In the genomic region with DNA sequence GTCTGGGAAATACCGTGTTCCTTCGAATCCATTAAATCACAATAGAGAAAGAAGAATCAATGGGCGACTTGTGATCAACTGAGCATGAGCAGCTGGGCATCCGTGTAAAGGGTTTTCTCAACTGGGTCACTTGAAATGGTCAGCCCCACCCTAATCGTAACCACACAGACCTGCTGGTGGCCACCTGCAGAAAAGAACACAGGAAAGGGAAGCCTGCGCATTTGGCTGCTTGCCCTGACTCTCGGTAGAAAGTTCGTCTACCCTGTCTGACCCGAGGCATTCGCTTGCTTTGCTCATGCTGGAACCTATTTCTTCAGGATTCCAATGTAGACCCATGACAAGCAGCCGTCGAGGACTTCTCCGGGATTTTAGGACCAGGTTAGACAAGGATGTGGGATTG, we compare ENCODE assay signal across 17 mouse cellular contexts. TPM values are rescaled to one million over a fixed set of nuclear protein-coding genes. Genes with fewer than 3 reads are reported as not detected.
A peak's percentile ranks its signal among the peaks of the same experiment; 100 is the strongest.
DNase-seq lines count a peak whose midpoint lies in the region; ATAC-seq and TF ChIP-seq lines count a peak whose summit lies in the region.
"Had no signal": no experiment of that assay in that cellular context is flagged by ENCODE, and none has a peak within 500 bp of the region (broad histone marks: within the 10 kb centered on the region; RNA-seq: fewer than 3 reads in every experiment).

No protein-coding gene starts in this region.

- WGBS in kidney, adult 2 months = 79% methylated on average over 13 of the region's 13 CpGs
- 86% methylated on average over 13 of the region's 13 CpGs for WGBS in kidney, embryonic 16.5 days
- 91% methylated on average over 13 of the region's 13 CpGs for WGBS in hindbrain, embryonic 11.5 days

- no peak overlapping the region for H3K4me3 ChIP-seq in kidney, adult 2 months (ENCODE audit: insufficient read depth, low read depth, low read length)
- H3K4me3 ChIP-seq in kidney, embryonic 16.5 days (ENCODE audit: low read length) = no peak overlapping the region
- peak overlapping the region; percentile 18; the same call in 1 of the 2 replicates for H3K4me3 ChIP-seq in testis, adult 2 months (ENCODE audit: control insufficient read depth, low read depth, low read length)
- H3K4me3 ChIP-seq in hindbrain, embryonic 11.5 days (ENCODE audit: low read depth, low read length) = no peak overlapping the region
- H3K4me3 ChIP-seq: forebrain, embryonic 15.5 days; heart, embryonic 12.5 days; intestine, embryonic 15.5 days had no signal

- no peak overlapping the region for H3K9ac ChIP-seq in kidney, embryonic 16.5 days (replicated peaks; ENCODE audit: low read length)
- H3K9ac ChIP-seq in hindbrain, embryonic 11.5 days (ENCODE audit: low read depth, low read length) = no peak overlapping the region
- H3K9ac ChIP-seq: forebrain, embryonic 15.5 days; heart, embryonic 12.5 days; hindbrain, embryonic 14.5 days; intestine, embryonic 15.5 days had no signal

- no peaks in the 10 kb centered on the region for H3K27me3 ChIP-seq in kidney, adult 2 months (replicated peaks; ENCODE audit: control insufficient read depth, insufficient read depth, low read length)
- H3K27me3 ChIP-seq in kidney, embryonic 16.5 days (ENCODE audit: insufficient read depth, low read length) = peaks cover 3% of the 10 kb centered on the region; the same call in 1 of the 2 replicates
- no peaks in the 10 kb centered on the region for H3K27me3 ChIP-seq in testis, adult 2 months (ENCODE audit: control insufficient read depth, insufficient read depth, low read length)
- H3K27me3 ChIP-seq in hindbrain, embryonic 11.5 days (ENCODE audit: control insufficient read depth, insufficient read depth, low read length) = no peaks in the 10 kb centered on the region
- H3K27me3 ChIP-seq: forebrain, embryonic 15.5 days; heart, embryonic 12.5 days; intestine, embryonic 15.5 days had no signal

- TF ChIP-seq POLR2A in kidney, adult 2 months (IDR thresholded peaks at IDR 0.05; ENCODE audit: low read depth, low read length) = no peak
- no peak for TF ChIP-seq POLR2A in testis, adult 2 months (IDR thresholded peaks at IDR 0.05; ENCODE audit: control insufficient read depth, low read depth, low read length)

- H3K4me1 ChIP-seq in kidney, adult 2 months (ENCODE audit: control insufficient read depth, insufficient read depth, low read length) = no peaks in the 10 kb centered on the region
- H3K4me1 ChIP-seq in kidney, embryonic 16.5 days (ENCODE audit: insufficient read depth, low read length) = no peaks in the 10 kb centered on the region
- H3K4me1 ChIP-seq in testis, adult 2 months (ENCODE audit: control insufficient read depth, insufficient read depth, low read length) = no peaks in the 10 kb centered on the region
- H3K4me1 ChIP-seq in hindbrain, embryonic 11.5 days (replicated peaks; ENCODE audit: control insufficient read depth, insufficient read depth, low read length) = no peaks in the 10 kb centered on the region
- H3K4me1 ChIP-seq: forebrain, embryonic 15.5 days; heart, embryonic 12.5 days; intestine, embryonic 15.5 days had no signal

- no peaks in the 10 kb centered on the region for H3K9me3 ChIP-seq in kidney, embryonic 16.5 days (ENCODE audit: low read length)
- H3K9me3 ChIP-seq in hindbrain, embryonic 11.5 days (ENCODE audit: control insufficient read depth, low read length) = no peaks in the 10 kb centered on the region
- H3K9me3 ChIP-seq: forebrain, embryonic 15.5 days; heart, embryonic 12.5 days; intestine, embryonic 15.5 days had no signal

- DNase-seq in kidney, adult 2 months = peak; percentile 7
- no peak for DNase-seq in testis, postnatal 14 days (ENCODE audit: low spot score)
- peak; percentile 31 to 55 for DNase-seq in natural killer cell, adult 2 months (ENCODE audit: low spot score in 2 of 2)
- no peak for DNase-seq in cerebellum, adult 9-10 months
- DNase-seq in hindbrain, embryonic 11.5 days (ENCODE audit: low spot score) = no peak
- DNase-seq: adrenal gland, adult 2 months; adrenal gland, postnatal 25 days; cerebellum, adult 18-20 months; gastrocnemius, postnatal 10 days; heart, postnatal 36 days had no signal

- no peak overlapping the region for H3K4me2 ChIP-seq in kidney, embryonic 16.5 days (replicated peaks; ENCODE audit: low read depth, low read length)
- H3K4me2 ChIP-seq in hindbrain, embryonic 11.5 days (replicated peaks; ENCODE audit: low read depth, low read length) = no peak overlapping the region
- H3K4me2 ChIP-seq: forebrain, embryonic 15.5 days; heart, embryonic 12.5 days; hindbrain, embryonic 14.5 days; intestine, embryonic 15.5 days had no signal

- no peak for ATAC-seq in kidney, embryonic 16.5 days (ENCODE audit: low FRiP score, low TSS enrichment)
- ATAC-seq in granulocyte monocyte progenitor cell, adult 5-6 weeks (replicated peaks; ENCODE audit: poor library complexity, severe bottlenecking) = peak; percentile 40
- no peak for ATAC-seq in hindbrain, embryonic 11.5 days (ENCODE audit: low FRiP score)
- ATAC-seq: forebrain, embryonic 15.5 days; intestine, embryonic 15.5 days had no signal

- no peak for TF ChIP-seq CTCF in kidney, adult 2 months (conservative IDR thresholded peaks at IDR 0.05; ENCODE audit: insufficient read depth, insufficient read length, low read depth, low read length)
- no peak for TF ChIP-seq CTCF in testis, adult 2 months (IDR thresholded peaks at IDR 0.05; ENCODE audit: control insufficient read depth, insufficient read depth, insufficient replicate concordance, low read depth, low read length)

- no peaks in the 10 kb centered on the region for H3K36me3 ChIP-seq in kidney, adult 2 months (ENCODE audit: control insufficient read depth, insufficient read depth, low read length)
- no peaks in the 10 kb centered on the region for H3K36me3 ChIP-seq in kidney, embryonic 16.5 days (ENCODE audit: insufficient read depth, low read length)
- no peaks in the 10 kb centered on the region for H3K36me3 ChIP-seq in testis, adult 2 months (ENCODE audit: control insufficient read depth, insufficient read depth, low read length)
- H3K36me3 ChIP-seq in hindbrain, embryonic 11.5 days (ENCODE audit: control insufficient read depth, insufficient read depth, low read length) = no peaks in the 10 kb centered on the region
- H3K36me3 ChIP-seq: forebrain, embryonic 15.5 days; heart, embryonic 12.5 days; intestine, embryonic 15.5 days had no signal

- H3K27ac ChIP-seq in kidney, adult 2 months (ENCODE audit: insufficient read depth, low read depth, low read length) = no peak overlapping the region
- no peak overlapping the region for H3K27ac ChIP-seq in kidney, embryonic 16.5 days (ENCODE audit: low read length)
- H3K27ac ChIP-seq in testis, adult 2 months (ENCODE audit: control insufficient read depth, insufficient read depth, low read depth, low read length) = no peak overlapping the region
- no peak overlapping the region for H3K27ac ChIP-seq in hindbrain, embryonic 11.5 days (ENCODE audit: low read depth, low read length)
- H3K27ac ChIP-seq: forebrain, embryonic 15.5 days; hindbrain, embryonic 14.5 days; intestine, embryonic 15.5 days had no signal

RNA-seq across cellular contexts. Expression of a gene that starts 25.8 kb away (rescaled TPM):
- 5.2 and 7.5 TPM in 2 replicates for polyA plus RNA-seq in kidney, adult 2 months (2012; rRNA removed)
- polyA plus RNA-seq in kidney, embryonic 16.5 days (2015; fragmentation: Nextera tagmentation; extraction: Ambion mirVana) = 37.8 and 46.2 TPM in 2 replicates
- polyA plus RNA-seq in testis, adult 2 months (2012; rRNA removed) = 0.90 and 1.5 TPM in 2 replicates
- total RNA-seq in granulocyte monocyte progenitor cell, adult 5-6 weeks (2014; fragmentation: Nextera tagmentation) = 195 and 239 TPM in 2 replicates
- 534 and 546 TPM in 2 replicates for total RNA-seq in granulocyte monocyte progenitor cell, adult 5-6 weeks (2017)
- polyA plus RNA-seq in hindbrain, embryonic 11.5 days (2014; fragmentation: Nextera tagmentation; extraction: Ambion mirVana) = 4.5 and 7.8 TPM in 2 replicates

Comparison
In these comparisons a context has a peak if more than half of its experiments do, and no peak if none do; other contexts are left out.
1. DNase-seq: peak in kidney, adult 2 months (single experiment) and natural killer cell, adult 2 months (2 of 2); none in testis, postnatal 14 days (single experiment), cerebellum, adult 9-10 months (single experiment) and hindbrain, embryonic 11.5 days (single experiment).